ENCODE assay signal across 11 mouse cellular contexts in genomic region chr10:79805636-79806035, GRCm38 (mm10). TPM values are rescaled to one million over a fixed set of nuclear protein-coding genes. Genes with fewer than 3 reads are reported as not detected.
DNase-seq lines count a peak whose midpoint lies in the region; ATAC-seq and TF ChIP-seq lines count a peak whose summit lies in the region.
"Had no signal": no experiment of that assay in that cellular context is flagged by ENCODE, and none has a peak within 500 bp of the region (broad histone marks: within the 10 kb centered on the region; RNA-seq: fewer than 3 reads in every experiment).

No protein-coding gene starts in this region.

- no peaks in the 10 kb centered on the region for H3K9me3 ChIP-seq in liver, postnatal 0 days (ENCODE audit: low read length)
- no peaks in the 10 kb centered on the region for H3K9me3 ChIP-seq in liver, embryonic 11.5 days (ENCODE audit: control insufficient read depth, low read length)
- H3K9me3 ChIP-seq in limb, embryonic 10.5 days (replicated peaks) = no peaks in the 10 kb centered on the region
- H3K9me3 ChIP-seq: liver, embryonic 13.5 days had no signal

- H3K4me1 ChIP-seq in liver, postnatal 0 days (ENCODE audit: insufficient read depth) = peaks cover 27% of the 10 kb centered on the region
- peaks cover 48% of the 10 kb centered on the region for H3K4me1 ChIP-seq in liver, embryonic 11.5 days (replicated peaks; ENCODE audit: control insufficient read depth, insufficient read depth, low read length)
- peaks cover 66% of the 10 kb centered on the region for H3K4me1 ChIP-seq in limb, embryonic 10.5 days

- H3K4me2 ChIP-seq in liver, postnatal 0 days (ENCODE audit: low read depth, low read length) = no peak overlapping the region
- H3K4me2 ChIP-seq in liver, embryonic 11.5 days = no peak overlapping the region
- H3K4me2 ChIP-seq: liver, embryonic 13.5 days had no signal

- TF ChIP-seq CTCF in liver, postnatal 0 days (IDR thresholded peaks at IDR 0.05; ENCODE audit: low read depth) = no peak

- no peak for TF ChIP-seq EP300 in liver, postnatal 0 days (IDR thresholded peaks at IDR 0.05; ENCODE audit: low read depth)

- intact Hi-C loops in heart, postnatal 36 days (cut with DNase I) = no loop called here

- no peaks in the 10 kb centered on the region for H3K36me3 ChIP-seq in liver, postnatal 0 days (replicated peaks; ENCODE audit: insufficient read depth, low read length)
- 0 out of 2 replicates have a peak, but pooled peaks cover 3% of the 10 kb centered on the region for H3K36me3 ChIP-seq in liver, embryonic 11.5 days (ENCODE audit: control insufficient read depth, insufficient read depth, low read length)
- peaks cover 47% of the 10 kb centered on the region for H3K36me3 ChIP-seq in limb, embryonic 10.5 days
- H3K36me3 ChIP-seq: liver, embryonic 13.5 days had no signal

- ATAC-seq in liver, postnatal 0 days = no peak
- no peak; the same call in 1 of the 2 replicates for ATAC-seq in liver, embryonic 11.5 days (replicated peaks; ENCODE audit: low FRiP score)
- ATAC-seq: intestine, embryonic 16.5 days had no signal

- WGBS in liver, postnatal 0 days (ENCODE audit: insufficient replicate concordance) = 41% methylated on average over 11 of the region's 11 CpGs
- 42% methylated on average over 11 of the region's 11 CpGs for WGBS in liver, embryonic 11.5 days
- 49% methylated on average over 11 of the region's 11 CpGs for WGBS in limb, embryonic 10.5 days

- no peak for DNase-seq in liver, postnatal 0 days
- no peak for DNase-seq in liver, embryonic 11.5 days (ENCODE audit: low spot score)
- peak; percentile 99 for DNase-seq in heart, adult 11 months
- peak; percentile 67 to 72 for DNase-seq in heart, postnatal 36 days
- DNase-seq in limb, embryonic 10.5 days (ENCODE audit: low spot score) = no peak
- no peak for DNase-seq in natural killer cell, adult 2 months (ENCODE audit: low spot score in 2 of 2)
- DNase-seq in thymus, postnatal 0 days (ENCODE audit: low spot score) = no peak
- no peak for DNase-seq in ovary, postnatal 14 days (ENCODE audit: low spot score)
- DNase-seq: liver, embryonic 13.5 days had no signal

- no peaks in the 10 kb centered on the region for H3K27me3 ChIP-seq in liver, postnatal 0 days (ENCODE audit: insufficient read depth, low read length)
- H3K27me3 ChIP-seq in liver, embryonic 11.5 days (replicated peaks; ENCODE audit: control insufficient read depth, insufficient read depth, low read length) = no peaks in the 10 kb centered on the region
- H3K27me3 ChIP-seq in limb, embryonic 10.5 days (ENCODE audit: low read depth, poor library complexity, severe bottlenecking) = no peaks in the 10 kb centered on the region
- H3K27me3 ChIP-seq: liver, embryonic 13.5 days had no signal

- no peak overlapping the region for H3K4me3 ChIP-seq in liver, postnatal 0 days (ENCODE audit: low read depth, low read length)
- H3K4me3 ChIP-seq in liver, embryonic 11.5 days (ENCODE audit: low read depth, low read length) = no peak overlapping the region
- H3K4me3 ChIP-seq in limb, embryonic 10.5 days = peak overlapping the region; percentile 21; the same call in 1 of the 2 replicates
- H3K4me3 ChIP-seq: liver, embryonic 13.5 days had no signal

- peak overlapping the region; percentile 21; the same call in 1 of the 2 replicates for H3K9ac ChIP-seq in liver, postnatal 0 days (replicated peaks)
- no peak overlapping the region for H3K9ac ChIP-seq in liver, embryonic 11.5 days (ENCODE audit: low read depth, low read length)
- H3K9ac ChIP-seq: liver, embryonic 13.5 days had no signal

- no peak overlapping the region for H3K27ac ChIP-seq in liver, postnatal 0 days (ENCODE audit: low read depth)
- H3K27ac ChIP-seq in liver, embryonic 11.5 days (ENCODE audit: low read depth, low read length) = no peak overlapping the region
- peak overlapping the region; percentile 77; the same call in 1 of the 2 replicates for H3K27ac ChIP-seq in limb, embryonic 10.5 days
- H3K27ac ChIP-seq: liver, embryonic 13.5 days had no signal

RNA-seq across cellular contexts. Expression of gene Palm, which starts 12.3 kb away (rescaled TPM):
- 7.9 and 9.2 TPM in 2 replicates for polyA plus RNA-seq in liver, postnatal 0 days (2015; fragmentation: Nextera tagmentation; extraction: Ambion mirVana)
- polyA plus RNA-seq in liver, embryonic 11.5 days (2014; fragmentation: Nextera tagmentation; extraction: Ambion mirVana) = 27.6 and 28.6 TPM in 2 replicates
- 10 to 100 TPM; 56.0 to 87.0 TPM for total RNA-seq in heart, postnatal 36 days (2021)
- 121 and 126 TPM in 2 replicates for polyA plus RNA-seq in limb, embryonic 10.5 days (2016; fragmentation: Nextera tagmentation; extraction: Ambion mirVana)
- 50.5 and 51.3 TPM in 2 replicates for polyA plus RNA-seq in thymus, postnatal 0 days (2015; fragmentation: Nextera tagmentation; extraction: Ambion mirVana)

RNA-seq across cellular contexts. Expression of gene Prss57, which starts 14.9 kb away (rescaled TPM):
- 5.0 and 7.2 TPM in 2 replicates for polyA plus RNA-seq in liver, postnatal 0 days (2015; fragmentation: Nextera tagmentation; extraction: Ambion mirVana)
- 1.5 and 1.7 TPM in 2 replicates for polyA plus RNA-seq in liver, embryonic 11.5 days (2014; fragmentation: Nextera tagmentation; extraction: Ambion mirVana)
- not detected for total RNA-seq in heart, postnatal 36 days (2021)
- polyA plus RNA-seq in limb, embryonic 10.5 days (2016; fragmentation: Nextera tagmentation; extraction: Ambion mirVana) = 0.19 TPM in 1 of 2 replicates, not detected in the other
- 31.6 and 32.5 TPM in 2 replicates for polyA plus RNA-seq in thymus, postnatal 0 days (2015; fragmentation: Nextera tagmentation; extraction: Ambion mirVana)

RNA-seq across cellular contexts. Expression of gene Misp, which starts 15.2 kb away (rescaled TPM):
- 1.00 and 1.3 TPM in 2 replicates for polyA plus RNA-seq in liver, postnatal 0 days (2015; fragmentation: Nextera tagmentation; extraction: Ambion mirVana)
- 0.69 and 1.5 TPM in 2 replicates for polyA plus RNA-seq in liver, embryonic 11.5 days (2014; fragmentation: Nextera tagmentation; extraction: Ambion mirVana)
- under 1 TPM in 1 of 2 experiments, not detected in 1; 0.62 TPM for total RNA-seq in heart, postnatal 36 days (2021)
- polyA plus RNA-seq in limb, embryonic 10.5 days (2016; fragmentation: Nextera tagmentation; extraction: Ambion mirVana) = 0.60 TPM in 1 of 2 replicates, not detected in the other
- 7.5 and 10.5 TPM in 2 replicates for polyA plus RNA-seq in thymus, postnatal 0 days (2015; fragmentation: Nextera tagmentation; extraction: Ambion mirVana)
- total RNA-seq: MEL had no signal

RNA-seq across cellular contexts. Expression of gene Fstl3, which starts 28.6 kb away (rescaled TPM):
- polyA plus RNA-seq in liver, postnatal 0 days (2015; fragmentation: Nextera tagmentation; extraction: Ambion mirVana) = 0.36 and 0.63 TPM in 2 replicates
- polyA plus RNA-seq in liver, embryonic 11.5 days (2014; fragmentation: Nextera tagmentation; extraction: Ambion mirVana) = 1.8 and 2.6 TPM in 2 replicates
- total RNA-seq in heart, postnatal 36 days (2021) = 1 to 10 TPM; 4.2 to 4.3 TPM
- polyA plus RNA-seq in limb, embryonic 10.5 days (2016; fragmentation: Nextera tagmentation; extraction: Ambion mirVana) = 1.8 and 2.3 TPM in 2 replicates
- 5.4 and 6.0 TPM in 2 replicates for polyA plus RNA-seq in thymus, postnatal 0 days (2015; fragmentation: Nextera tagmentation; extraction: Ambion mirVana)

RNA-seq across cellular contexts. Expression of gene Rnf126, which starts 38.9 kb away (rescaled TPM):
- polyA plus RNA-seq in liver, postnatal 0 days (2015; fragmentation: Nextera tagmentation; extraction: Ambion mirVana) = 28.2 and 34.1 TPM in 2 replicates
- polyA plus RNA-seq in liver, embryonic 11.5 days (2014; fragmentation: Nextera tagmentation; extraction: Ambion mirVana) = 105 and 119 TPM in 2 replicates
- total RNA-seq in heart, postnatal 36 days (2021) = 10 to 100 TPM; 23.6 to 24.6 TPM
- 141 and 151 TPM in 2 replicates for polyA plus RNA-seq in limb, embryonic 10.5 days (2016; fragmentation: Nextera tagmentation; extraction: Ambion mirVana)
- 74.1 and 80.0 TPM in 2 replicates for polyA plus RNA-seq in thymus, postnatal 0 days (2015; fragmentation: Nextera tagmentation; extraction: Ambion mirVana)

Comparison
In these comparisons a context has a peak if more than half of its experiments do, and no peak if none do; other contexts are left out.
1. DNase-seq: peak in heart, adult 11 months (single experiment) and heart, postnatal 36 days (2 of 2); none in liver, postnatal 0 days (single experiment), liver, embryonic 11.5 days (single experiment), limb, embryonic 10.5 days (single experiment), natural killer cell, adult 2 months (0 of 2), thymus, postnatal 0 days (single experiment) and ovary, postnatal 14 days (single experiment).